Mouse (Mus musculus): ENCODE results near the gene Kcnq1. TPM values are rescaled to one million over a fixed set of nuclear protein-coding genes. Genes with fewer than 3 reads are reported as not detected.

Kcnq1 gene
- polyA plus RNA-seq, 1 experiment from 2014 or later, result 2.1 TPM

- no peaks in the 10 kb centered on the region for H3K4me1 ChIP-seq (ENCODE audit: control insufficient read depth, insufficient read depth, low read length)
- 80% methylated on average over 3 of the region's 3 CpGs for WGBS
- DNase-seq (ENCODE audit: low spot score) (no peak), ATAC-seq (no peak)
- no peaks in the 10 kb centered on the region for H3K27me3 ChIP-seq (replicated peaks; ENCODE audit: control insufficient read depth, insufficient read depth, low read length)
- no peaks in the 10 kb centered on the region for H3K36me3 ChIP-seq (ENCODE audit: control insufficient read depth, insufficient read depth, low read length)
- no peak overlapping the region for H3K4me3 ChIP-seq (ENCODE audit: low read depth, low read length)
- H3K9me3 ChIP-seq (replicated peaks; ENCODE audit: control insufficient read depth, low read length), result no peaks in the 10 kb centered on the region
- no peak overlapping the region for H3K27ac ChIP-seq (ENCODE audit: low read depth, low read length)
- no peak overlapping the region for H3K9ac ChIP-seq (ENCODE audit: low read length)
- no peak overlapping the region for H3K4me2 ChIP-seq (ENCODE audit: low read length)
Measured at GRCm38 (mm10) chr7:143189965-143190722, 84.0 kb downstream of the Kcnq1 start.

DNA sequence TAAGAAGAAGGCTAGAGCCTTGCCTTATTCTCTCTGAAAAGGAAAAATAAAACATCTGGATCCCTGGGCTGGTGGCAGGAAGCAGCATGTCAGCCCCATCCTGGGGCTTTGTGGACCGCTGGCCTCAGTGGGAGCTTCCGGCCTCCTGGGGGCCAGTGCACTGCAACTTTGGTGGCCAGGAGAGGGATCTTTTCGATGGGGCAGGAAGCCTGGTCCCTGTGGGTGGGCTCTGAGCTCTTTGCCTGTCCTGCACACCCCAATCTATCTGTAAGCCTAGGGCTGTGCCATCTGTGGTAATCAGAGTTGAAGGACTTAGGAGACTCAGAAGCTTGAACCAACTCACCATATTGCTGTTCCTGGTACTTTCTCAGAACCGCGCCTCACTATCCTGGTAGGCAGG is 84.7 kb downstream of the Kcnq1 start:
- no peaks in the 10 kb centered on the region for H3K9me3 ChIP-seq (replicated peaks; ENCODE audit: control insufficient read depth, low read length)
- H3K4me3 ChIP-seq (ENCODE audit: low read depth, low read length), result no peak overlapping the region
- H3K4me2 ChIP-seq (ENCODE audit: low read length), result no peak overlapping the region

GRCm38 (mm10) chr7:143192392-143192791 is 86.2 kb downstream of the Kcnq1 start:
- Histone ChIP-seq H3K4me2 (ENCODE audit: low read length) (no peak overlapping the region), H3K9me3 (replicated peaks; ENCODE audit: control insufficient read depth, low read length) (no peaks in the 10 kb centered on the region), H3K36me3 (ENCODE audit: control insufficient read depth, insufficient read depth, low read length) (no peaks in the 10 kb centered on the region), H3K9ac (ENCODE audit: low read length) (no peak overlapping the region), H3K27ac (ENCODE audit: low read depth, low read length) (no peak overlapping the region), H3K27me3 (replicated peaks; ENCODE audit: control insufficient read depth, insufficient read depth, low read length) (no peaks in the 10 kb centered on the region), H3K4me3 (ENCODE audit: low read depth, low read length) (no peak overlapping the region), H3K4me1 (ENCODE audit: control insufficient read depth, insufficient read depth, low read length) (no peaks in the 10 kb centered on the region)
- ATAC-seq (no peak), DNase-seq (ENCODE audit: low spot score) (no peak)
- 92% methylated on average over 7 of the region's 7 CpGs for WGBS

More for the DNA sequence above, 84.7 kb downstream of the Kcnq1 start:
- no peaks in the 10 kb centered on the region for H3K27me3 ChIP-seq (replicated peaks; ENCODE audit: control insufficient read depth, insufficient read depth, low read length)
- no peak overlapping the region for H3K27ac ChIP-seq (ENCODE audit: low read depth, low read length)
- no peak overlapping the region for H3K9ac ChIP-seq (ENCODE audit: low read length)
- DNase-seq (ENCODE audit: low spot score) (no peak), ATAC-seq (no peak)
- no peaks in the 10 kb centered on the region for H3K36me3 ChIP-seq (ENCODE audit: control insufficient read depth, insufficient read depth, low read length)
- 75% methylated on average over 5 of the region's 5 CpGs for WGBS
- H3K4me1 ChIP-seq (ENCODE audit: control insufficient read depth, insufficient read depth, low read length), result no peaks in the 10 kb centered on the region

GRCm38 (mm10) chr7:143194064-143194463 is 87.9 kb downstream of the Kcnq1 start:
- 89% methylated on average over 7 of the region's 7 CpGs for WGBS
- Histone ChIP-seq H3K36me3 (ENCODE audit: control insufficient read depth, insufficient read depth, low read length) (no peaks in the 10 kb centered on the region), H3K9ac (ENCODE audit: low read length) (no peak overlapping the region), H3K4me2 (ENCODE audit: low read length) (no peak overlapping the region), H3K27me3 (replicated peaks; ENCODE audit: control insufficient read depth, insufficient read depth, low read length) (no peaks in the 10 kb centered on the region), H3K4me1 (ENCODE audit: control insufficient read depth, insufficient read depth, low read length) (peaks cover 8% of the 10 kb centered on the region; the same call in 1 of the 2 replicates), H3K4me3 (ENCODE audit: low read depth, low read length) (no peak overlapping the region), H3K27ac (ENCODE audit: low read depth, low read length) (no peak overlapping the region), H3K9me3 (replicated peaks; ENCODE audit: control insufficient read depth, low read length) (no peaks in the 10 kb centered on the region)
- ATAC-seq, result no peak
- no peak for DNase-seq (ENCODE audit: low spot score)

DNA sequence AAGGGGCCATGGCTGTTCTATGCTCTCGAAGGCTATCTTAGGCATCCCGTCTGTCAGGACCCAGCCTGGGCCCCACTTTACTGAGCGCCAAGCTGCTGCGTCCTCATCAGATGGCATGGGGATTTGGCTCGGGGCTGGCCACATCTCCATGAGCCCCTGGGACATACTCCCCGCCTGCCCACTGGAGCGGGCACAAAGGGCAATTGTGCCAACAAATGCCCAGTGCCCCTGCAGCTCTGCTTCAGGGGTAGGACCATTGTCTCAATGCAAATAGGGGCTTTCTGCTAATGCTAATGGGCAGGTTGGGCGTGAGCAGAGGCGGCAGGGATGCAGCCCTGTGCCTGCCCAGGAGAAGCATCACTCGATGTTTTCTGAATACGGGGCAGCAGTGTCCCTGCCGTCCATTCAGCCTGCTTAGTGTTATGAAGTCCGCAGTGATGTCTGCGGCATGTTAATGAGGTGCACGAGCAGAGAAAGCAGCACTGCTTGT is 91.8 kb downstream of the Kcnq1 start:
- WGBS, result 8% methylated on average over 15 of the region's 15 CpGs
- Histone ChIP-seq H3K9me3 (replicated peaks; ENCODE audit: control insufficient read depth, low read length) (no peaks in the 10 kb centered on the region), H3K4me1 (ENCODE audit: control insufficient read depth, insufficient read depth, low read length) (peaks cover 8% of the 10 kb centered on the region; the same call in 1 of the 2 replicates), H3K4me3 (ENCODE audit: low read depth, low read length) (0 out of 2 replicates have a peak overlapping the region, but pooled peaks have one; percentile 2), H3K4me2 (ENCODE audit: low read length) (peak overlapping the region; percentile 33), H3K27me3 (replicated peaks; ENCODE audit: control insufficient read depth, insufficient read depth, low read length) (no peaks in the 10 kb centered on the region), H3K9ac (ENCODE audit: low read length) (0 out of 2 replicates have a peak overlapping the region, but pooled peaks have one; percentile 3), H3K36me3 (ENCODE audit: control insufficient read depth, insufficient read depth, low read length) (no peaks in the 10 kb centered on the region), H3K27ac (ENCODE audit: low read depth, low read length) (0 out of 2 replicates have a peak overlapping the region, but pooled peaks have one; percentile 33)
- ATAC-seq, result peak; percentile 77
- DNase-seq (ENCODE audit: low spot score), result peak; percentile 68

DNA sequence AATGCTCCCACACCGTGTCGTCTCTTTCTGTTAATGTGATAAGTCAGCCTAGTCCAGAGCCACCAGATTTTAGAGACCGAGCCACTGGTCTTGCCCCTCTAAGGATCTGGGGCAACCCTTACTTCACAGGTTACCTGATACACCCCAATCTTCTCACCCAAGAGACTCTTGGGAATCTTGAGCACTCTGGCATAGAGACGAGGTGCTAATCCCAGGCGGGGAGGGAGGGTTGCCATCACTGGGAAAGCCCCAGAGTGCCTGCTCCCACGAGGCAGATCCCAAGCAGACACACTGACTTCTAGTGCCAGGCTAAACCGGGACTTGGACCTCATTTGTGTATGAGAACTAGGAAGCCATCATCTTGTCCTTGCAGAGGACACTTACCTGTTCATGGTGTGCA is 92.3 kb downstream of the Kcnq1 start:
- no peaks in the 10 kb centered on the region for H3K27me3 ChIP-seq (replicated peaks; ENCODE audit: control insufficient read depth, insufficient read depth, low read length)
- H3K9ac ChIP-seq (ENCODE audit: low read length), result no peak overlapping the region
- H3K9me3 ChIP-seq (replicated peaks; ENCODE audit: control insufficient read depth, low read length), result no peaks in the 10 kb centered on the region
- WGBS, result 14% methylated on average over 7 of the region's 7 CpGs
- H3K36me3 ChIP-seq (ENCODE audit: control insufficient read depth, insufficient read depth, low read length), result no peaks in the 10 kb centered on the region
- H3K4me2 ChIP-seq (ENCODE audit: low read length), result peak overlapping the region; percentile 33
- DNase-seq (ENCODE audit: low spot score) (peak; percentile 31), ATAC-seq (peak; percentile 46; the same call in 1 of the 2 replicates)
- H3K27ac ChIP-seq (ENCODE audit: low read depth, low read length), result no peak overlapping the region
- H3K4me3 ChIP-seq (ENCODE audit: low read depth, low read length), result 0 out of 2 replicates have a peak overlapping the region, but pooled peaks have one; percentile 2
- H3K4me1 ChIP-seq (ENCODE audit: control insufficient read depth, insufficient read depth, low read length), result peaks cover 8% of the 10 kb centered on the region; the same call in 1 of the 2 replicates

- 81% methylated on average over 2 of the region's 2 CpGs for WGBS
- no peak overlapping the region for H3K9ac ChIP-seq (ENCODE audit: low read length)
- no peak overlapping the region for H3K4me2 ChIP-seq (ENCODE audit: low read length)
- H3K9me3 ChIP-seq (replicated peaks; ENCODE audit: control insufficient read depth, low read length), result no peaks in the 10 kb centered on the region
- H3K27ac ChIP-seq (ENCODE audit: low read depth, low read length), result no peak overlapping the region
- H3K4me1 ChIP-seq (ENCODE audit: control insufficient read depth, insufficient read depth, low read length), result peaks cover 8% of the 10 kb centered on the region; the same call in 1 of the 2 replicates
- no peak for DNase-seq (ENCODE audit: low spot score)
- no peak overlapping the region for H3K4me3 ChIP-seq (ENCODE audit: low read depth, low read length)
- no peaks in the 10 kb centered on the region for H3K27me3 ChIP-seq (replicated peaks; ENCODE audit: control insufficient read depth, insufficient read depth, low read length)
- no peak for ATAC-seq
- no peaks in the 10 kb centered on the region for H3K36me3 ChIP-seq (ENCODE audit: control insufficient read depth, insufficient read depth, low read length)
Measured at GRCm38 (mm10) chr7:143201255-143201654, 95.1 kb downstream of the Kcnq1 start.

DNA sequence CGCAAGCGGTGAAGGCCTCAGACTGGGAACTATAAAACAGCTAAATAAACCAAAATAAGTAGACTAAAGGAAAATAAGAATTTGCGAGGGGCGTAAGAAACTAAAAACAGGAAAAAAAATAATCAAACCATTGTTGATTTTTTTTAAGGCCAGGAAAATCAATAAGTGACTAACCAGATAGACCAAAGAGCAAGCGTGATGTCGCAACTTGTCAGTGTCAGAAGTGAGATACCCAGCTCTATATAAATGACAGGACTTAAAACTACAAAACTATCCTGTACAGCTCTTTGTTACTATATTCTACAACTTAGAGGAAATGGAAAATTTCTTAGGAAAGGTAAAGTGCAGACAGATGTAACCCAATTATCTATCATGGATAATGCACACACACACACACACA is 97.7 kb downstream of the Kcnq1 start:
- H3K9ac ChIP-seq (ENCODE audit: low read length), result no peak overlapping the region

DNA sequence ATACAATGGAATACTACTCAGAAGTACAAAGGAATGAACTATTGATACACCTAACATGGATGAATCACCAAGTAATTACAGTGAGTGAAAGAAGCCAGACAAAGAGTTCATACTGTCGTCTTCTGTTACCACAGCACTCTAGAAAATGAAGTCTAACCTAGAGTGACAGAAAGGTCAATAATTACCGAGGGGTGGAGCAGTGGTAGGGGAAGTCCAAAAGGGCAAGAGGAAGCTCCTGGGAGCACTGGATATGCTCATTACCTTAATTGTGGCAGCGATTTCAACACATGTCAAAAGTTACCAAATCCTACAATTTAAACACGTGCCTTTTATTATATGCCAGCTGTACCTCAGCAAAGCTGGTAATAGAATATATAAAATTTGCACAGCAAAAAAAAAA is 100.9 kb downstream of the Kcnq1 start:
- Histone ChIP-seq H3K4me2 (ENCODE audit: low read length) (no peak overlapping the region), H3K27me3 (replicated peaks; ENCODE audit: control insufficient read depth, insufficient read depth, low read length) (no peaks in the 10 kb centered on the region), H3K9me3 (replicated peaks; ENCODE audit: control insufficient read depth, low read length) (no peaks in the 10 kb centered on the region), H3K4me3 (ENCODE audit: low read depth, low read length) (no peak overlapping the region), H3K36me3 (ENCODE audit: control insufficient read depth, insufficient read depth, low read length) (no peaks in the 10 kb centered on the region), H3K9ac (ENCODE audit: low read length) (no peak overlapping the region), H3K4me1 (ENCODE audit: control insufficient read depth, insufficient read depth, low read length) (no peaks in the 10 kb centered on the region), H3K27ac (ENCODE audit: low read depth, low read length) (no peak overlapping the region)
- ATAC-seq (no peak), DNase-seq (ENCODE audit: low spot score) (no peak)
- 70% methylated on average over 4 of the region's 4 CpGs for WGBS

More for the DNA sequence above, 97.7 kb downstream of the Kcnq1 start:
- ATAC-seq, result no peak
- DNase-seq (ENCODE audit: low spot score), result no peak
- no peak overlapping the region for H3K4me2 ChIP-seq (ENCODE audit: low read length)
- no peak overlapping the region for H3K27ac ChIP-seq (ENCODE audit: low read depth, low read length)
- H3K4me1 ChIP-seq (ENCODE audit: control insufficient read depth, insufficient read depth, low read length), result no peaks in the 10 kb centered on the region
- WGBS, result 96% methylated on average over 6 of the region's 6 CpGs
- H3K36me3 ChIP-seq (ENCODE audit: control insufficient read depth, insufficient read depth, low read length), result no peaks in the 10 kb centered on the region
- H3K4me3 ChIP-seq (ENCODE audit: low read depth, low read length), result no peak overlapping the region
- no peaks in the 10 kb centered on the region for H3K27me3 ChIP-seq (replicated peaks; ENCODE audit: control insufficient read depth, insufficient read depth, low read length)
- no peaks in the 10 kb centered on the region for H3K9me3 ChIP-seq (replicated peaks; ENCODE audit: control insufficient read depth, low read length)

Measured in forebrain, embryonic 14.5 days (tissue).